Mouse (Mus musculus): ENCODE results near the gene Wbp1l. TPM values are rescaled to one million over a fixed set of nuclear protein-coding genes. Genes with fewer than 3 reads are reported as not detected.

Wbp1l gene
- total RNA-seq, 2 experiments from 2014 or later, result 43.1 to 45.3 TPM

DNA sequence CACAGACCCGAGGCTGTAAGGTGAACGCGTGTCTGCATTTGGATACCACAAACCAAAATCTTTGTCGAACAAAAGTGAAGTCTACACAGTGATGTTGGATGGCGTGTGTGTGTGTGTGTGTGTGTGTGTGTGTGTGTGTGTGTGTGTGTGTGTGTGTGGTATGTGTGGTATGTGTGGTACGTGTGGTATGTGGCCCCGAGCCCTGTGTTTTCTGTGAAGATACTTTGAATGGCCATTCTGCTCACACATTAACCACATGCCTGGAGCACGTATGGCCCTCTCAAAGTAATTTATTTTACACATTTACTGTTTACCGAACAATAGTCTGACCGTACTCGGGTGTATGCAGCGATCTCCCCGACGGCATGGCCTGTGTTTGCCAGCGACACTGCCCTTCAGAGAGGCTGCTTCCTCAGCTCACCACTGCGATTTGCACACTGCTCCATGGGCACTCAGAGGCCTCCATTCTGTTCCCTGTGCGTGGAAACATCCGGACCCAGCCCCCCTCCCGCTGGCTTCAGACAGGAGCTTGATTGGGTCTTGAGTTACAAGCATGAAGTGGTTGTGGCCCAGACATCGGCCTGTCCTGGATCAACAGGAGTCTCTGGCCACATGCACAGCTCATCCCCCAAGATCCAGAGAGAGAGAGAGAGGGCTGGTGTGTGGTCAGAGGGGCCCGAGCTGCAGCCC is 57.4 kb downstream of the Wbp1l start:
- intact Hi-C loops (cut with DNase I), result no loop called here
- DNase-seq, result no peak

DNA sequence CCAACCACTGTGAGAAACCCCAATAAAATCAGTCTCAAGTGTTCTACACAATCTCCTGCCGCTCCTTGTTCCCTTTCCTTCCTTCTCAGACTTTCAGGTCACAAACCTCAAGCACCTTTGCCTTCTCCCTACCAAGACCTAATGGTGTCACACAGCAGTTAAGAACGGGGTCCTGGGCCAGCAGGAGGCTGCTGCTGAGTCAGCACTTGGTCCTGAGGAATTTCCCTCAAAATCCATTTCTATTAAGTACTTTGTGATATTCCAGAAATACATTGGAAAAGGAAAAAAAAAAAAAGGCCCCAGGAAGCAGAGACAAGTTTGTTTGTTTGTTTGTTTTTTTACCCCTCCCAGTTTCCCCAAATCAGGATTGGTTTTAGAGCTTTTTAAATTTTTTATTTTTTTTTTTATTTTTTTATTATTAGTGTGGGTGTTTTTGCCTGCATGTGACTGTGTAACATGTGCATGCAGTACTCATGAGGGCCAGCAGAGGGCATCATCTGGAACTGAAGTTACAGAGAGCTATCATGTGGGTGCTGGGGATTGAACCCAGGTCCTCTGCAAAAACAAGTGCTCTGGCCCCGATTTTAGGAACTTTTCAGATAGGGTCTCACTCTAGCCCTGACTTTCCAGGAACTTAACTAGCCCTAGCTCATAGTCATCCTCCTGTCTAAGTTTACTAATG is 58.6 kb downstream of the Wbp1l start:
- intact Hi-C loops (cut with DNase I), result no loop called here
- DNase-seq, result peak; percentile 24

DNA sequence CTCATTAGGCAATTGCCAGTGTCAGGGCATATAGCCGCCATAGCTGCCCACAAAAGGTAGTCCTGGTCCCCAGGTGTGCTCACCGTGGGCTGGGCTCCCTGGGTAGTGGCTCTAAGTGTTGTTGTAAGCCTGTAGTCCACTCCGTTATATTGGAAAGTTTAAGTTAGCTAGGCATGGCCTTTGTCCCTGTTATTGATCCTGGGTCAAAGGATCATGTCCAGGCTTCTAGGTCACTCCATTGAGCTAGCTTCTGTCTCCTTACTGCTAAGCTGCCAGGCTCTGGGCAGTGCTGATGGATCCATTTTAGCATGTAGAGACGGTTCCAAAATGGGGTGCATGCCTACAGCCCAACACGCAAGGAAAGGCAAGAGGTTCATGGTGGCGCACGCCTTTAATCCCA is 59.5 kb downstream of the Wbp1l start:
- intact Hi-C loops (cut with DNase I), result no loop called here
- no peak for DNase-seq

DNA sequence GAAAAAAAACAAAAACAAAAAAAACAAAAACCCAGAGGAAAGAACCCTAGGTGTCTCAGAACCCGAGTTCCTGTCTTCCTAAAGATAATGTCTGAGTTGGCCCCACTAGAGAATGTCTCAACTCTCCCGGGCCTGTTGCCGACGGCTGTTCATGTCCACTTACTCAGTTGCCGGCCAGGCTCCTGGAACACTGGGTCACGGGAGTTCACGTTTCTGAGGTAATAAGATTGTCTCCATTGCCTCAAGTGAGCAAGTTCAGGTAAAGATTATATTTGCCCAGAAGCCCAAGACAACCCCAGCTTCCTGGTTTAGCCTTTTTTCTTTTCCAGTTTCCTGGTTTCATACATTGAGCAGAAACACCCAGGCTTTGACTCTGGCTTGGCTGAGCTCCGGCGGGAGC is 60.0 kb downstream of the Wbp1l start:
- no peak for DNase-seq
- intact Hi-C loops (cut with DNase I), result no loop called here

DNA sequence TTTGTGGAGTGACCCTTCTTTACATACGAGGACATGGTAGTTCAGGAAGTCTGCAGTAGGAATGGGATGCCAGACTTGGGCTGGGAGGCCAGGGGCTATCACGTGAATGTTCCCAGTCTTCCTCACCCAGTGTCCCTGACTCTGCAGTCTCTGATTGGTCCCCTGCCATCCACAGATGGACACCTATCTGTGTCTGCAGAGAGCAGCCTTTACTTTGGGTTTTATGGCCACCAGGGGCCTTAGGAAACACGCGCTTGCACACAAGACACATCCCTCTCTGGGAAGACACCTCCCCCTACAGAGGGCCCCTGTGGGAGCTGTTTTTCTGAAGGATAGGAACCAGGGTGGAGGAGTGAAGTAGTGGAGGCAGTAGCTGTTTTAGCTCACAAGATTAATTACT is 62.6 kb downstream of the Wbp1l start:
- intact Hi-C loops (cut with DNase I), result no loop called here
- DNase-seq, result no peak

DNA sequence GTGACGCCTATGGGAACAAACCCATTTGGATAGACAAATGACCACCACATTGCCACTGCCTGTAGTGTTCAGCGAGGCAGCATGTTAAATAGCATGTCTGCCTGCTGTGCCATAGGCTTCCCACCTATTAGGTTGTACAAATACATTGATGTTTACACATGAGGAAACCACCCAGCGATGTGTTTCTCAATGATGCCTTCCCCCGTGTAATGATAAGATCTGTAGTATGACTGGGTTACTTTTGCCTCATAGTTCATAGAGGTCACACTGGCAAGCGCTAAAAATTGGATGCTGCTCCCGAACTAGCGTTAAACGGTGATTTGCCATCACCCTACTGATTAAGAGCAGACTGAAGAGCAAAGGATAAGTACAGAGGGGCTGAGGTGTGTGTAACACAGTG is 63.3 kb downstream of the Wbp1l start:
- intact Hi-C loops (cut with DNase I), result no loop called here
- DNase-seq, result no peak

DNA sequence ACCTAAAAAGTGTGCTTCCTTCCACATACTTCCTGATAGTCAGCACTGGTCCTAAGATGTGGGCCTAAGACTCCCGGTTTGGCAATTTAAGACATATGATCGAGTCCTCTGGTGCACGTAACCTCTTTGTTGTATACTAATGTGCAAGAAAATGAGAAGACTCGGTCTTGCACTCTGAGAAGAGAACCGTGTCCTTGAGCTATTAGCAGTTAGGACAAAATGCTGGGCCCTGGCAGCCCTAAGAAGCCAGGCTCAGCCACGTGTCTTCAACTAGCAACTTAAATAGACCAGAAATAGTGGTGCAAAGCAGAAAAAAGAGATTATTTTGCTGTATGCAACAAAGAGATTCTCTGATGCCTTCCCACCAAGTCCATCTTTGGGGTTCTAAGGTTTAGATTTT is 63.9 kb downstream of the Wbp1l start:
- intact Hi-C loops (cut with DNase I), result no loop called here
- DNase-seq, result no peak

DNA sequence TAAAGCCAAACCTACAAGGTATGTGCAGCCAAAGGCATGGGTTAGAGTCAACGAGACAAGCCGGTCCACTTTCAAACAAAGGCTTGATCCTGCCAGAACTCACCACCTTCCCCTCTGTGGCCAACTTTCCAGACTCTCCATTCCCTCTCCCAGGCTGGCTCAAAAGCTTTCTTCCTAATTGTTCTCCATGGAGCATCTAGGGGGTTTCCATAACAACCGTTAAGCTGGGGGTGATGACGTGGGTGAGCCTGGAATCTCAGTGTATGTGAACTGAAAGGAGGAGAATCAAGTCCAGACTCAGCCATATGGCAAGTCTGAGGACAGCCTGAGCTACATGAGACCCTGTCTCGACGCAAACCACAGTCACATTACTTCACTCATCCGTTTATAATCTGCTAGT is 66.6 kb downstream of the Wbp1l start:
- DNase-seq, result no peak

DNA sequence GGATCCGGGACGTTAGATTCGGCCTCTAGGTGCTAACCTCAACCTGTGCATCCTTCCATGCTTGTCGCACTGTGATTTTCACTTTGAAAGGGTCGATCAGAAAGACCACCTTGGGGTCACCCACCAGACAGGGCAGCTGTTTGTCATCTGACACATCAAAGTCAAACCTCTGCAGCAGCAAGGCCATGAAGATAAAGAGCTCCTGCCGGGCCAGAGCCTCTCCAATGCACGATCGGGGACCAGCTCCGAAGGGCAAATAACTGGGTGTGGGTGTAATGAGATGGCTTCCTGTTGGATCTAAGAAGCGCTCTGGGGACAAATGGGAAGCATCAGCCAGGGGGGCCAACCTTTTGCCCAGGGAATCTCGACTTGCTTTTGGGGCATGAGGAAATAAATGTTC is 68.4 kb downstream of the Wbp1l start:
- DNase-seq, result no peak
- intact Hi-C loops (cut with DNase I), result no loop called here

More for the DNA sequence above, 66.6 kb downstream of the Wbp1l start:
- intact Hi-C loops (cut with DNase I), result no loop called here

DNA sequence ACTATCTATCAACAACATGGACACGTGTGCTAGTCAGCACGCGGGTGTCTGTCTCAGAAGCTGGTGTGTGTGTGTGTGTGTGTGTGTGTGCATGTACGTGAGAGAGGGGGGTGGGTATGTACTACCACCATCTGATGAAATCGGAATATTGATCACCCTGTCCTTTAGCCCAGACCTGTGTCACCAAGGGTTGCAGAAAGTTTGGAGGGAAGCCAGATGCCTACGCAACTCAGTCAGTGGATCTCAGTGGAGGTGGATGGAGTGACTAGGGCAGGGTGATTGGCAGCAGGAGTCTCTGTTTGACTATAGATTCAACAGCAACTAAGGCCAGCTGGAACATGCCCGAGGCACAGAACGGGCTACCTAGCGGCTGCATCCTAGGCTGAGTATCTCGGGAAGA is 69.4 kb downstream of the Wbp1l start:
- intact Hi-C loops (cut with DNase I), result no loop called here
- no peak for DNase-seq

DNA sequence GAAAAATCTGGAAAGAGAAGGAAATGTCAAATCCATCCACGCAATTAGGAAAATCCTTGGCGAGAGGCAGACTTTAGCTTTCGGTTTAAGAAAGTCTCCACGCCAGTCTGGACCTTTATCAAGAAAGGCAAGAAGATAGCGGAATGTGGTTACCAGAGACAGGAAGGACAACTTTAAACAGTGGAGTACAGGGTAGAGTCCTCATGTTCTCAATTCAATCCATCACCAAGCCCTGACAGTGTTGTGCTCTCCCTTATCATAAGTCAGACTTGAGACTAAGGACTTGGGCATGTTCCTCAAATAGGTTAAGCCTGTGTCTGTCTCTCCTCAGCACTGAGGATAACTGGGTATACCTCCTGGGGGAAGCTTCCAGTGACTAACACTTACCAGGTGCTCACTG is 70.9 kb downstream of the Wbp1l start:
- no peak for DNase-seq
- intact Hi-C loops (cut with DNase I), result loop anchor here (2.0 to 5.0 kb wide), 2 partner anchors 71 to 202 kb away; no protein-coding TSS in a partner anchor

DNA sequence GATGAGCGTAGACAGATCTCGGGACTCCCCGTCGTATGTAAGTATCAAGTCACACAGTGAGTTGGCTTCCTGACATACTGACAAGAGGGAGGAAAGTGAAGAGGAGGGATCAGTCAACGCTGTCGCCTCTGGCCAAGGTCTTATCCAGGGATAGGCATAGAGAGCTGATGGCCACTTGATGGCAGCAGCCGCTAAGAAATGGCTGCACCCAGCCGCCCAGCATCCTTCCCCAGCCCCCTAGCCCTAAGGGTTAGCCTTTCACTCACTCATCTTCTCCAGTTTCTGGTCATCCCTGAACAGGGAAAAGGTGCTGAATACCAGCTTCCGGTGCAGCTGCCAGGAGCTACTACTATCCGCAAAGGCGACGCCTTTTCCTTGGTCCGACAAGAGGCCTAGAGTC is 71.8 kb downstream of the Wbp1l start:
- intact Hi-C loops (cut with DNase I), result loop anchor here (2.0 to 5.0 kb wide), 2 partner anchors 70 to 202 kb away; no protein-coding TSS in a partner anchor
- DNase-seq, result peak; percentile 69

DNA sequence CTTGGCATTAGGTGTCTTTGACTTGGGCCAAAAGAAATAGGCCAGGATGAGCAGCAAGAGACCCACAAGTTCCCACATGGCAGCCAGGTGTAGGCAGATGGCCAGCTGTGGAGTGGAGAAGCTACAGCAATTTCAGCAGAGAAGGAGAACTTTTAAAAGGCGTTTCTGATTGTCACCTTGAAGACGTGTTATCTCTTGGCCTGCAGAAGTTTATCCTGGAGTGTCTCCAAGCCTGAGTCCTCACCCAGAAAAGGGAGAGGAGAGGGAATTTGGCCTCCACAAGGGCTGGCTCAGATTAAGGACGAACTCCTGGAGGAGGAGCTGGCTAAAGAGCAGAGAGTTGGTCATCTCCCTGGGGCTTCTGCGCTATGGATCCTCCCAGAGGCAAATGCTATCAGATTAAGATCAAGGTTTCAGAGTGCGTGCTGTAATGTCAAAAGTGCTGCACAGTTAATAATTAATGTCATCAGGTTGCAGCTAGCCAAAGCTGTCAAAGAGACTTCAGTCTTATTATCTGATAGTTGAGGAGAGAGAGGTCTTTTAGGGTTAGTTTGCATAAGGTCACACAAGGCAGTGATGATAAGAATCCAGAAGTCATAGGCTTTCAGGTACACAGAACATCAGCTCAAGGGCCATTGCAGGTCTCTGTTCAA is 74.0 kb downstream of the Wbp1l start, which contains the start of gene Cyp17a1:
Cyp17a1 (minus strand) TSS at position 407 of the 653 bp plus-strand sequence.
- intact Hi-C loops (cut with DNase I), result loop anchor here (5.0 kb wide), 1 partner anchor 199 kb away; no protein-coding TSS in a partner anchor
- no peak for DNase-seq

DNA sequence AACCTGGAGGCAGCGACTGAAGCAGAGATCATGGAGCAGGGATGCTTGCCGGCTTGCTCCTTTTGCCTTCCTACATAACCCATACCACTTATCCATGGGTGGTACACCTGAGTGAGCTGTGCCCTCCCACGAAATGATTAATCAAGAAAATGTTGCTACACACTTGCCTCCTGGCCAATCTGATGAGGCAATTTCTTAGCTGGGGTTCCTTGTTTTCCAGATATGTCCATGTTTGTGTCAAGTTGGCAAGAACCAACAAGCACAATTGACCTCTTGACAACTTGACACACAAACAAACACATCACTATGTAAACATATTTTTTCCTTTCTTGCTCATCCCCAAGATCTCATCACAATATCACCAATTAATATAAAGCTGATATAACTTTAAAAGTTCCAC is 76.8 kb downstream of the Wbp1l start:
- no peak for DNase-seq
- intact Hi-C loops (cut with DNase I), result no loop called here

DNA sequence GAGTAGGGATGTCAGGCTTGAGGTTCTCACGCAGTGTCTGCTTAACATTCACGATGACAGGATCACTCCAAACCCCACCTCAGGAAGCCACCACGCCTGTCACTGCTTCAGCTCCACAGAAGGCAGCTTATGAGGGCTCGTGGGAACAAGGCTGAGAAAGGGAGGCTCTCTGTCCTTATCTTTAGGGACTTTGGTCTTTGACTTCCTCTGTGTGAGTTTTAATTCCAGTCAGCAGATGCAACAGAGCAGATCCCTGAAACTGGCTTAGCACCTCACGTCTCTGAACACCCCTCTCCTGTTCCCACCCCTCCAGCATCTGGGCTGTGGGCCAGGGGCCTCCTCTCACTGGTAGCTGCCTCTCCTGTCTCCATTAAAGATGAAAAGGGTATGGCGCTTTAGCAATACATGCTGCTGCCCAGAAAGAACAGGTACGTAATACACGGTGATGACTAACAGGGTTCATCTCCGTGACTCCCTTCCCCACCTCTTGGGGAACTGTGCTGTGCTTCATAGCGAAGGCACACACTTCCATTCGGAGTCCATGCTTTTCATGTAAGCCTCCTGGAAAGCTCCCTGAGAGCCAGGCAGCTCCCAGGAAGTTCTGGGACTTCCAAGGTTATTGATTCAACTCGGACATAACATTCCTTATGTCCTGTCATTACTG is 81.0 kb downstream of the Wbp1l start:
- intact Hi-C loops (cut with DNase I), result no loop called here
- no peak for DNase-seq

DNA sequence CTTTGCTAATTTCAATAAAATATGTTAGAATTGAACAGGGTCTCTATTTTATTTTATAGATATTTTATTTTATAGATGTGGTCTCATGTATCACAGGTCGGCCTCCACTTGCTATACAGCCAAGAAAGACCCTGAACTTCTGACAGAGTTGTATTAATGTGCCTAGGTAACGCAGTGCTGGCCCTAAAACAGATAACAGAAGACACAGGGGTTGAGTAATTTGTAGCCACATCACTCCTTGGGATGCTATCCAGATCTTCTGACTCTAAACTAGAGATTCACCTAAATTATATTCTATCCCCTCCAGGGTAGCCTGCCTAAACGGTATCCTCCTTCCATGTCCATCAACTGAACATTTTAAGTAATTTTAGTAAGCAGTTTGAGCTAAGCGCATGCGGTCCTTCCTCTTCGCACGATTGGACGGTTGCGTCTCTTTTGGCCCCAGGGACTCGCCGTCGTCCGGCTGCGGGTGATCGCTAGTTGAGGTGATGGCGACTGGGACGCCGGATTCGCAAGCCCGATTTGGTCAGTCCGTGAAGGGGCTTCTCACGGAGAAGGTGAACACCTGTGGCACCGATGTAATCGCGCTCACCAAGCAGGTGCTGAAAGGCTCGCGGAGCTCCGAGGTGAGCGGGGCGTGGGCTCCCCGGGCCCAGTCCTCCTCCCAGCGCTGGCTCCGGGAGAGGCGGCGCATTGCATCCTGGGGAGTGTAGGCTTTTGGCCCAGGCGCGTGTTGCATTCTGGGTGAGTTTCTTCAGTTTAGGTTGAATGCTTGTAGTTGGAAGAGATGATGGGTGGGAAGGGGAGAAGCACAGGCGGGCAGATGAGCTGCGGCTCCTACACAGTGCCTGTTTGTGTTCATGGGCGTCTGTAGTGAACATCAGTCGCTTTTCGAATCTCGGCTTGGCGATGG is 90.8 kb downstream of the Wbp1l start, which contains the start of gene Borcs7:
Borcs7 (plus strand) TSS at position 447 of the 913 bp plus-strand sequence.
- intact Hi-C loops (cut with DNase I), result no loop called here
- DNase-seq, result peak; percentile 86

DNA sequence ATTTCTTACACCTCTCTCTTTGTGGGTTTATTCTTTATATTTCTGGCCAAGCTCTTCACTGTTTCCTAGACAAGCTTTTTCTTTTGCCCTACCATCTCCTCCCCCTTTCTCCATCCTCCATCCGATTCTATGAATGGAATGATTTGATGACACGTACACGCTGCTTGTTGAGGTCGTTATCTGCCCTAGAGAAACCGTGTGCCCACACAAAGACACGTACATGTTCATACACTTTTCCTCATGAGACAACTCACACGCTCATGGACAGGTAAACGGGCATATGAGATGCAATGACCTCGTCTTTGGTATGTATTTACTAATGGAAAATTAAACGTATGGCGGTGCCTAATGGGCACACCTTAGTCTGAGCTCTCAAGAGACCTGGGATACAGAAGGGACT is 91.5 kb downstream of the Wbp1l start:
- intact Hi-C loops (cut with DNase I), result no loop called here
- no peak for DNase-seq

DNA sequence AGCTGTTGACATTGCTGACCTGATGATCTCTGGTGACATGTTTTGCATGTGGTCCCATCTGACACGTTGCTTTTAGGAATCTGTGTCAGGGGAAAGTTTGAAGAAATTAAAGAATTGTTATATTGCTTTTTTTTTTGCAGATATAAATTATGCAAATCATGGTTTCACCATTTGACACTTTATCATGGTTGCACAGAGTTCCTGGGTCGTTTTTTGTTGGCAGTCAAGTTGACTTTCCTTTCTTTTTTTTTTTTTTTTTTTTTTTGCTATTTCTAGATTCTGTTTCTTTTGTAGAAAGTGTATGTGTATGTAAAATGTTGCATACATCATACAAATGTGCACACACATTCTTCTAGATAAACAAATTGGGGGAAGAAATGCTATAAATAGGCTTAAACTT is 92.2 kb downstream of the Wbp1l start:
- DNase-seq, result no peak
- intact Hi-C loops (cut with DNase I), result no loop called here

DNA sequence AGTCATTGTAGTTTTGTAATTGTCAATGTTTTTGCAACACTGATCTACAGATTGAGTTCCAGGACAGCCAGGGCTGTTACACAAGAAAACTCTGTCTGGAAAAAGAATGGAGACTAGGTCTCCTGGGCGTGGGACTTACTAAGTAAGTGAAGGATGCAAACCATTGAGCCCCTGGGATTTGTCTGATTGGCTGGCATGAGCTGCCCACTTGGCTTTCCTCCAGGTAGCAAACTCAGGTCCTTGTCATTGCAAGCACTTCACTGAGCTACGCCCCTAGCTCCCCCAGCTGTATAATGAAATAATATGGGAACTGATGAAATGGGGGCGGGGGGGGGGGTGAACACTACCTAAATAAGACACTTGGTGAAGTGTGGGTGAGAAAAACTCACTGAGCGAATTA is 94.3 kb downstream of the Wbp1l start:
- intact Hi-C loops (cut with DNase I), result no loop called here
- peak; percentile 34 for DNase-seq

DNA sequence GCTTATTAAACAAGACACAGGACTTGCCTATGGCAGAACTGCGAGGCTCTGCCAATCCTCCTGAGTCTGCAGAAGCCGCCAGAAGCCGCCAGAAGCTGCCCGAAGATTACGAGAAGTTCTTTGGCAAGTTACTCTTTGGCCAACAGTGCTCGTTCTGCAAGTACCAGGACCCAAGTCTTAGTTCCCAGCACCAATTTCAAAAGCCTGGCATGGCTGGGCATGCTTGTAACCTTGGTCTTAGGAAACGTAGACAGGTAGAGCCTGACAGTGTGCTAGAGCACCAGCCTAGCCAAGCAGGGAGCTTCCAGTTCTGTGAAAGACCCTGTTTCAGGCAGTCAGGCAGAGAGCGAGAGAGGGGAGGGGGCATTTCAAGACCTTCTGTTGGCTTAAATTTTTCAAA is 97.6 kb downstream of the Wbp1l start:
- intact Hi-C loops (cut with DNase I), result no loop called here
- no peak for DNase-seq

Measured in left cerebral cortex, postnatal 4 days (tissue).